ENCODE assay signal across 17 mouse cellular contexts in the genomic region with DNA sequence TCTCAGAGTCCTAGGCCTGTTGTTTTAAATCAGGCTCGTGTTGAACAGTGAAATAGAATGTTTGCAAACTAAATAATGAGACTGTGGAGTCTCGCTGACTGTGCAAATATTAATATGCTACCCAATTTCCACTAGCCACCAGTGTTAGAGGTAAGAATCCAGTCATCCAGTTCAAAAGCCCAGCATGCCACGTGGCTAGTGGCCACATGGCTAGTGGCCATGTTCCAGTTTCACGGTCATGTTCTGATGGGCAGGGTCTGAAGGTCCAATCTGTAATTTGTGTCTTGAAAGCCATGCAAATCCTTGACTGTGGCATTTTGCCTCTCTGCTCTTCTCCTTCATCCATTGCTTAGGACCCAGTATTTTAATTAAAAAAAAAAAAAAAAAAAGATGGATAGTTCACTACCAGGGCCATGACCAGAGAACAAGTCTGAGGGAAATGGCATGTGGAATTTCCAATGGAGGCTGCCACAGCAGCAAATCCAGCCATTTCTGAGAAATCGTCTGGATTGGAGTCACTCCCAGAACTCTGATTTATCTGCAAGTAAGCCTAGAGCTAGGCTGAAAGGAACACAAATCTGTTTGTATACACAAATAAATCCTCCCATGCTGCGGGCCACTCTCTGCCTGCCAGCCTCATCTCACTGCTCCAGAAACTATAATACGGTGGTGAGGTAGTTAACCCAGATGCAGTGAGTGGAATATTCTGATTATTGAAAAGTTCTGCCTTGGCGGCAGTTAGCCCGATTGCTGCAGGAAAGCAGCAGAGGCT. TPM values are rescaled to one million over a fixed set of nuclear protein-coding genes. Genes with fewer than 3 reads are reported as not detected.
DNase-seq lines count a peak whose midpoint lies in the region; ATAC-seq and TF ChIP-seq lines count a peak whose summit lies in the region.
"Had no signal": no experiment of that assay in that cellular context is flagged by ENCODE, and none has a peak within 500 bp of the region (broad histone marks: within the 10 kb centered on the region; RNA-seq: fewer than 3 reads in every experiment).

No protein-coding gene starts in this region.

- H3K27ac ChIP-seq in hindbrain, embryonic 15.5 days (replicated peaks) = no peak overlapping the region
- no peak overlapping the region for H3K27ac ChIP-seq in hindbrain, embryonic 10.5 days
- H3K27ac ChIP-seq in neural tube, embryonic 15.5 days (replicated peaks) = peak overlapping the region; percentile 8; the same call in 1 of the 2 replicates
- peak overlapping the region; percentile 1; the same call in 1 of the 2 replicates for H3K27ac ChIP-seq in cerebellum, adult 2 months (ENCODE audit: insufficient read depth, low read length)
- H3K27ac ChIP-seq in stomach, embryonic 16.5 days (ENCODE audit: low read length) = no peak overlapping the region
- H3K27ac ChIP-seq: embryonic facial prominence, embryonic 15.5 days; forebrain, embryonic 15.5 days; heart, embryonic 15.5 days; limb, embryonic 15.5 days had no signal

- no peak for DNase-seq in hindbrain, embryonic 10.5 days (ENCODE audit: low spot score)
- no peak for DNase-seq in neural tube, embryonic 10.5 days (ENCODE audit: extremely low spot score, low spot score)
- peak; percentile 49 to 68 for DNase-seq in cerebellum, adult 2 months
- no peak for DNase-seq in embryo, embryonic 9.5 days (ENCODE audit: extremely low spot score)
- no peak for DNase-seq in lung, postnatal 4 days
- DNase-seq: adrenal gland, postnatal 25 days; kidney, adult 9 months had no signal

- H3K27me3 ChIP-seq in hindbrain, embryonic 15.5 days = no peaks in the 10 kb centered on the region
- H3K27me3 ChIP-seq in hindbrain, embryonic 10.5 days (ENCODE audit: insufficient read depth, poor library complexity, severe bottlenecking) = no peaks in the 10 kb centered on the region
- no peaks in the 10 kb centered on the region for H3K27me3 ChIP-seq in neural tube, embryonic 15.5 days (replicated peaks)
- H3K27me3 ChIP-seq in cerebellum, adult 2 months (ENCODE audit: control insufficient read depth, insufficient read depth, low read length) = no peaks in the 10 kb centered on the region
- no peaks in the 10 kb centered on the region for H3K27me3 ChIP-seq in stomach, embryonic 16.5 days (ENCODE audit: control insufficient read depth, insufficient read depth, low read length)
- H3K27me3 ChIP-seq: embryonic facial prominence, embryonic 15.5 days; forebrain, embryonic 15.5 days; heart, embryonic 15.5 days; limb, embryonic 15.5 days had no signal

- H3K9me3 ChIP-seq in hindbrain, embryonic 15.5 days = no peaks in the 10 kb centered on the region
- H3K9me3 ChIP-seq in hindbrain, embryonic 10.5 days = no peaks in the 10 kb centered on the region
- H3K9me3 ChIP-seq in neural tube, embryonic 15.5 days (replicated peaks) = no peaks in the 10 kb centered on the region
- no peaks in the 10 kb centered on the region for H3K9me3 ChIP-seq in stomach, embryonic 16.5 days (replicated peaks; ENCODE audit: control insufficient read depth, low read length)
- H3K9me3 ChIP-seq: embryonic facial prominence, embryonic 15.5 days; forebrain, embryonic 15.5 days; heart, embryonic 15.5 days; limb, embryonic 15.5 days had no signal

- peak; percentile 40; the same call in 1 of the 2 replicates for ATAC-seq in hindbrain, embryonic 15.5 days (ENCODE audit: low FRiP score, low read depth)
- no peak for ATAC-seq in neural tube, embryonic 15.5 days (ENCODE audit: low FRiP score)
- ATAC-seq in stomach, embryonic 16.5 days (ENCODE audit: insufficient read depth, low FRiP score) = peak; percentile 33; the same call in 1 of the 2 replicates
- ATAC-seq: forebrain, embryonic 15.5 days; lung, postnatal 0 days had no signal

- no peak overlapping the region for H3K9ac ChIP-seq in hindbrain, embryonic 15.5 days
- H3K9ac ChIP-seq in neural tube, embryonic 15.5 days (replicated peaks) = no peak overlapping the region
- no peak overlapping the region for H3K9ac ChIP-seq in stomach, embryonic 16.5 days (ENCODE audit: low read length)
- H3K9ac ChIP-seq: embryonic facial prominence, embryonic 15.5 days; forebrain, embryonic 15.5 days; heart, embryonic 15.5 days; limb, embryonic 15.5 days had no signal

- no peak for TF ChIP-seq POLR2A in cerebellum, adult 2 months (IDR thresholded peaks at IDR 0.05; ENCODE audit: borderline replicate concordance, insufficient read depth, low read length)

- H3K4me2 ChIP-seq in hindbrain, embryonic 15.5 days = no peak overlapping the region
- H3K4me2 ChIP-seq in neural tube, embryonic 15.5 days = no peak overlapping the region
- no peak overlapping the region for H3K4me2 ChIP-seq in stomach, embryonic 16.5 days (ENCODE audit: low read depth, low read length)
- H3K4me2 ChIP-seq: embryonic facial prominence, embryonic 15.5 days; forebrain, embryonic 15.5 days; heart, embryonic 15.5 days; limb, embryonic 15.5 days; midbrain, embryonic 11.5 days had no signal

- H3K4me1 ChIP-seq in hindbrain, embryonic 15.5 days (replicated peaks) = no peaks in the 10 kb centered on the region
- peaks cover 15% of the 10 kb centered on the region for H3K4me1 ChIP-seq in hindbrain, embryonic 10.5 days (replicated peaks)
- H3K4me1 ChIP-seq in neural tube, embryonic 15.5 days = peaks cover 10% of the 10 kb centered on the region; the same call in 1 of the 2 replicates
- H3K4me1 ChIP-seq in cerebellum, adult 2 months (ENCODE audit: control insufficient read depth, insufficient read depth, low read length) = peaks cover 34% of the 10 kb centered on the region
- H3K4me1 ChIP-seq in stomach, embryonic 16.5 days (ENCODE audit: control insufficient read depth, insufficient read depth, low read length) = 0 out of 2 replicates have a peak, but pooled peaks cover 2% of the 10 kb centered on the region
- H3K4me1 ChIP-seq: forebrain, embryonic 15.5 days; limb, embryonic 15.5 days had no signal

- TF ChIP-seq CTCF in cerebellum, adult 2 months (IDR thresholded peaks at IDR 0.05; ENCODE audit: borderline replicate concordance, insufficient read depth, low read depth, low read length) = no peak

- 73% methylated on average over 9 of the region's 9 CpGs for WGBS in hindbrain, embryonic 15.5 days
- WGBS in hindbrain, embryonic 10.5 days = 89% methylated on average over 9 of the region's 9 CpGs
- WGBS in neural tube, embryonic 15.5 days = 69% methylated on average over 9 of the region's 9 CpGs
- WGBS in cerebellum, adult 2 months = 19% methylated on average over 9 of the region's 9 CpGs
- 57% methylated on average over 9 of the region's 9 CpGs for WGBS in stomach, embryonic 16.5 days

- H3K36me3 ChIP-seq in hindbrain, embryonic 15.5 days = no peaks in the 10 kb centered on the region
- H3K36me3 ChIP-seq in hindbrain, embryonic 10.5 days = no peaks in the 10 kb centered on the region
- H3K36me3 ChIP-seq in neural tube, embryonic 15.5 days = no peaks in the 10 kb centered on the region
- no peaks in the 10 kb centered on the region for H3K36me3 ChIP-seq in stomach, embryonic 16.5 days (ENCODE audit: control insufficient read depth, insufficient read depth, low read length)
- H3K36me3 ChIP-seq: embryonic facial prominence, embryonic 15.5 days; forebrain, embryonic 15.5 days; G1E; heart, embryonic 15.5 days; limb, embryonic 15.5 days had no signal

- no peak overlapping the region for H3K4me3 ChIP-seq in hindbrain, embryonic 15.5 days
- H3K4me3 ChIP-seq in hindbrain, embryonic 10.5 days = no peak overlapping the region
- no peak overlapping the region for H3K4me3 ChIP-seq in neural tube, embryonic 15.5 days (replicated peaks)
- no peak overlapping the region for H3K4me3 ChIP-seq in cerebellum, adult 2 months (replicated peaks; ENCODE audit: insufficient read depth, low read depth, low read length)
- H3K4me3 ChIP-seq in stomach, embryonic 16.5 days (replicated peaks; ENCODE audit: low read length) = no peak overlapping the region
- H3K4me3 ChIP-seq: embryonic facial prominence, embryonic 15.5 days; forebrain, embryonic 15.5 days; heart, embryonic 15.5 days; limb, embryonic 15.5 days had no signal

RNA-seq across cellular contexts. Expression of a gene that starts 35.5 kb away (rescaled TPM):
- polyA plus RNA-seq in hindbrain, embryonic 15.5 days (2015; fragmentation: Nextera tagmentation; extraction: Ambion mirVana) = 5.1 and 6.5 TPM in 2 replicates
- polyA plus RNA-seq in hindbrain, embryonic 10.5 days (2016; fragmentation: Nextera tagmentation; extraction: Ambion mirVana) = 2.9 and 3.2 TPM in 2 replicates
- 9.2 and 10.5 TPM in 2 replicates for polyA plus RNA-seq in neural tube, embryonic 15.5 days (2015; fragmentation: Nextera tagmentation; extraction: Ambion mirVana)
- polyA plus RNA-seq in cerebellum, adult 2 months (2012; rRNA removed) = 8.9 and 9.0 TPM in 2 replicates
- polyA plus RNA-seq in stomach, embryonic 16.5 days (2015; fragmentation: Nextera tagmentation; extraction: Ambion mirVana) = 4.9 and 5.1 TPM in 2 replicates
- polyA plus RNA-seq: G1E had no signal

Comparison
In these comparisons a context has a peak if more than half of its experiments do, and no peak if none do; other contexts are left out.
1. H3K27ac ChIP-seq: peak in neural tube, embryonic 15.5 days (single experiment) and cerebellum, adult 2 months (single experiment); none in hindbrain, embryonic 15.5 days (single experiment), hindbrain, embryonic 10.5 days (single experiment) and stomach, embryonic 16.5 days (single experiment).
2. DNase-seq: peak in cerebellum, adult 2 months (2 of 2); none in hindbrain, embryonic 10.5 days (single experiment), neural tube, embryonic 10.5 days (single experiment), embryo, embryonic 9.5 days (single experiment) and lung, postnatal 4 days (0 of 2).